Mouse (Mus musculus) midbrain, embryonic 15.5 days (tissue): ENCODE data around the gene C4b. TPM values are rescaled to one million over a fixed set of nuclear protein-coding genes. Genes with fewer than 3 reads are reported as not detected.
A peak's percentile ranks its signal among the peaks of the same experiment; 100 is the strongest.
"Not testable (repeated sequence)": the region's sequence is repeated elsewhere in the genome, so short reads cannot be mapped to it uniquely, and the experiment has no call there.

ENCODE experiments used
- ATAC-seq: fragments of 200-750 bp; cut with Nextera tagmentation; replicated peaks from 2 replicates; pipeline ENCODE4 v1.8.0; 2017; ENCODE audit warnings: moderate TSS enrichment
- H3K27ac ChIP-seq: fragments of 300-500 bp; sonication (generic); 2 replicates; pipeline ENCODE4 v1.5.1; 2015; ENCODE audit warnings: mild to moderate bottlenecking, inconsistent platforms
- H3K27me3 ChIP-seq: fragments of 300-500 bp; sonication (generic); replicated peaks from 2 replicates; pipeline ENCODE4 v1.6.1; 2015; ENCODE audit warnings: inconsistent platforms
- H3K36me3 ChIP-seq: fragments of 300-500 bp; sonication (generic); replicated peaks from 2 replicates; pipeline ENCODE4 v1.6.1; 2015; ENCODE audit warnings: inconsistent platforms
- H3K4me1 ChIP-seq: fragments of 300-500 bp; sonication (generic); 2 replicates; pipeline ENCODE4 v1.6.1; 2015; ENCODE audit warnings: inconsistent platforms
- H3K4me2 ChIP-seq: fragments of 300-500 bp; sonication (generic); 2 replicates; pipeline ENCODE4 v1.6.1; 2015; ENCODE audit warnings: inconsistent platforms, mild to moderate bottlenecking, moderate library complexity
- H3K4me3 ChIP-seq: fragments of 300-500 bp; sonication (generic); 2 replicates; pipeline ENCODE4 v1.5.1; 2015; ENCODE audit warnings: mild to moderate bottlenecking, inconsistent platforms
- H3K9ac ChIP-seq: fragments of 300-500 bp; sonication (generic); 2 replicates; pipeline ENCODE4 v1.6.1; 2015; ENCODE audit warnings: mild to moderate bottlenecking, inconsistent platforms
- H3K9me3 ChIP-seq: fragments of 300-500 bp; sonication (generic); 2 replicates; pipeline ENCODE4 v1.6.1; 2016; ENCODE audit warnings: inconsistent platforms
- WGBS: fragments of 180-500 bp; shearing (Covaris S2); methylation state at CpG from one replicate; pipeline ENCODE4 v1.1.7; 2015; ENCODE audit warnings: mixed read lengths; 5-methylcytosine and 5-hydroxymethylcytosine counted together
- polyA plus RNA-seq: library from polyadenylated mRNA; unstranded; fragments of >200 nt; fragmentation: Nextera tagmentation; extraction: Ambion mirVana; gene quantifications from 2 replicates; pipeline ENCODE4 v1.2.1, GENCODE M21; 2015

The C4b gene
- polyA plus RNA-seq, 1 experiment from 2014 or later = 0.22 TPM

GRCm38 (mm10) chr17:34723066-34723465 is 20.6 kb downstream of the C4b start:
- no peak for ATAC-seq
- Histone ChIP-seq H3K36me3 (no peaks in the 10 kb centered on the region), H3K4me2 (no peak overlapping the region), H3K27me3 (no peaks in the 10 kb centered on the region), H3K27ac (no peak overlapping the region), H3K4me3 (no peak overlapping the region), H3K9me3 (no peaks in the 10 kb centered on the region), H3K9ac (no peak overlapping the region), H3K4me1 (no peaks in the 10 kb centered on the region)
- 82% methylated on average over 4 of the region's 4 CpGs for WGBS

GRCm38 (mm10) chr17:34722238-34722637 is 21.4 kb downstream of the C4b start:
- not testable (repeated sequence) for H3K4me1 ChIP-seq, H3K4me3 ChIP-seq, ATAC-seq, H3K27ac ChIP-seq, H3K9ac ChIP-seq, H3K36me3 ChIP-seq, H3K9me3 ChIP-seq, H3K4me2 ChIP-seq, H3K27me3 ChIP-seq
- WGBS = 95% methylated on average over 4 of the region's 4 CpGs

GRCm38 (mm10) chr17:34719886-34720285 is 23.8 kb downstream of the C4b start:
- H3K4me3 ChIP-seq, H3K36me3 ChIP-seq, H3K9ac ChIP-seq, H3K4me1 ChIP-seq, H3K4me2 ChIP-seq, H3K9me3 ChIP-seq, H3K27ac ChIP-seq, ATAC-seq, H3K27me3 ChIP-seq: not testable (repeated sequence)
- WGBS = 70% methylated on average over 8 of the region's 8 CpGs

- 81% methylated on average over 11 of the region's 11 CpGs for WGBS
These were observed 26.3 kb downstream of the C4b start for GRCm38 (mm10) chr17:34717401-34717800.

GRCm38 (mm10) chr17:34716247-34716646 is 27.4 kb downstream of the C4b start:
- no peaks in the 10 kb centered on the region for H3K9me3 ChIP-seq
- no peak overlapping the region for H3K27ac ChIP-seq
- H3K4me1 ChIP-seq = no peaks in the 10 kb centered on the region
- 90% methylated on average over 15 of the region's 15 CpGs for WGBS
- H3K27me3 ChIP-seq = no peaks in the 10 kb centered on the region
- H3K9ac ChIP-seq = no peak overlapping the region
- H3K4me2 ChIP-seq = no peak overlapping the region
- no peak for ATAC-seq
- no peaks in the 10 kb centered on the region for H3K36me3 ChIP-seq
- H3K4me3 ChIP-seq = no peak overlapping the region

More at GRCm38 (mm10) chr17:34717401-34717800, 26.3 kb downstream of the C4b start:
- no peak overlapping the region for H3K9ac ChIP-seq
- no peaks in the 10 kb centered on the region for H3K36me3 ChIP-seq
- H3K27ac ChIP-seq = no peak overlapping the region
- no peak overlapping the region for H3K4me3 ChIP-seq
- ATAC-seq = no peak
- H3K9me3 ChIP-seq = no peaks in the 10 kb centered on the region
- no peaks in the 10 kb centered on the region for H3K4me1 ChIP-seq
- H3K27me3 ChIP-seq = no peaks in the 10 kb centered on the region
- no peak overlapping the region for H3K4me2 ChIP-seq

- 78% methylated on average over 7 of the region's 7 CpGs for WGBS
- not testable (repeated sequence) for H3K4me3 ChIP-seq, H3K36me3 ChIP-seq, H3K4me2 ChIP-seq, H3K9me3 ChIP-seq, ATAC-seq, H3K4me1 ChIP-seq, H3K27me3 ChIP-seq, H3K9ac ChIP-seq, H3K27ac ChIP-seq
These were observed 28.2 kb downstream of the C4b start for GRCm38 (mm10) chr17:34715451-34715850.

GRCm38 (mm10) chr17:34714908-34715445 is 28.7 kb downstream of the C4b start:
- H3K4me2 ChIP-seq, H3K9ac ChIP-seq, H3K36me3 ChIP-seq, ATAC-seq, H3K9me3 ChIP-seq, H3K4me1 ChIP-seq, H3K27ac ChIP-seq, H3K27me3 ChIP-seq, H3K4me3 ChIP-seq: not testable (repeated sequence)
- 87% methylated on average over 5 of the region's 5 CpGs for WGBS

GRCm38 (mm10) chr17:34714181-34714907 is 29.3 kb downstream of the C4b start:
- ATAC-seq, H3K27me3 ChIP-seq, H3K27ac ChIP-seq, H3K4me1 ChIP-seq, H3K9me3 ChIP-seq, H3K4me2 ChIP-seq, H3K36me3 ChIP-seq, H3K9ac ChIP-seq, H3K4me3 ChIP-seq: not testable (repeated sequence)
- 83% methylated on average over 9 of the region's 9 CpGs for WGBS

- no peak for ATAC-seq
- Histone ChIP-seq H3K27ac (no peak overlapping the region), H3K4me1 (no peaks in the 10 kb centered on the region), H3K36me3 (no peaks in the 10 kb centered on the region), H3K27me3 (no peaks in the 10 kb centered on the region), H3K4me3 (no peak overlapping the region), H3K9ac (no peak overlapping the region), H3K9me3 (no peaks in the 10 kb centered on the region), H3K4me2 (no peak overlapping the region)
- 43% methylated on average over 6 of the region's 6 CpGs for WGBS
These were observed 30.7 kb downstream of the C4b start for GRCm38 (mm10) chr17:34712951-34713350.

- H3K9ac ChIP-seq, H3K4me3 ChIP-seq, H3K27me3 ChIP-seq, H3K27ac ChIP-seq, H3K4me1 ChIP-seq, H3K36me3 ChIP-seq, H3K9me3 ChIP-seq, H3K4me2 ChIP-seq, ATAC-seq: not testable (repeated sequence)
- WGBS = 83% methylated on average over 2 of the region's 2 CpGs
These were observed 37.2 kb downstream of the C4b start for GRCm38 (mm10) chr17:34706476-34706875.

- no peak overlapping the region for H3K4me3 ChIP-seq
- no peak overlapping the region for H3K4me2 ChIP-seq
- 61% methylated on average over 2 of the region's 2 CpGs for WGBS
- H3K27me3 ChIP-seq = no peaks in the 10 kb centered on the region
- H3K36me3 ChIP-seq = no peaks in the 10 kb centered on the region
- H3K9ac ChIP-seq = no peak overlapping the region
- H3K9me3 ChIP-seq = no peaks in the 10 kb centered on the region
- peaks cover 5% of the 10 kb centered on the region for H3K4me1 ChIP-seq
- ATAC-seq = no peak
- no peak overlapping the region; the same call in 1 of the 2 replicates for H3K27ac ChIP-seq
These were observed 43.0 kb downstream of the C4b start for GRCm38 (mm10) chr17:34700671-34701071.

GRCm38 (mm10) chr17:34699575-34700408 is 43.9 kb downstream of the C4b start:
- WGBS = 40% methylated on average over 14 of the region's 14 CpGs
- no peak overlapping the region for H3K4me3 ChIP-seq
- no peaks in the 10 kb centered on the region for H3K36me3 ChIP-seq
- H3K27me3 ChIP-seq = no peaks in the 10 kb centered on the region
- H3K4me2 ChIP-seq = no peak overlapping the region
- peak; percentile 30; the same call in 1 of the 2 replicates for ATAC-seq
- peak overlapping the region; percentile 58 for H3K27ac ChIP-seq
- peaks cover 5% of the 10 kb centered on the region for H3K4me1 ChIP-seq
- H3K9me3 ChIP-seq = no peaks in the 10 kb centered on the region
- H3K9ac ChIP-seq = no peak overlapping the region
